Mouse (Mus musculus): Measurements from ENCODE around the gene Nek3.

The Nek3 gene

DNA sequence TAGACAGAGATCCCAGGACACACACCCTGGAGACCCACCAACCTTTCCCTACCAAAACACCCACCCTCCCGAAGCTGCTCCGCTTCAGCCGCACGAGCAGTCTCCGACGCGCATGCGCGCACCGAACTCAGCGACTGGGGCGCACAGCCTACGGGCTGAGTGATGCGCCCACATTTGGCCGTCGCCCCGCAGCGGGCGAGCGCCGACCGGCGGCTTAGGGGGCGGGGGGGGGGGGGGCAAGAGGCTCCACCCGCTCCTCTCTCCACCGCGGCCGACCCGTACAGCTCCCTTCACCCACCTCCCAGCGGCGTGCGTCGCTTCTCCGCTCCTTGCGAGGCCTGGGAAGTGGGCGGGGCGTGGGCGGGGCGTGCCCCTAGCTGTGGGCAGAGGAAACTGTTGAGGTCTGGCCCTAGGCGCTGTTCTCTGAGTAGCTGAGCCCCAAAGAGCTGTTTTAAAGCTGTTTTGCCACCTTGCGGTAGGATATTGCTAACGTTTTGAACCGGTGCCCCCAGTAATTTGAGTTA lies at the start of gene Nek3:
TSS of gene Nek3 (minus strand) at position 356 of the 524 bp plus-strand sequence.
- DNase-seq (ENCODE audit: low read depth in 2 of 2, low spot score in 2 of 2): peak; percentile 74 to 76

DNA sequence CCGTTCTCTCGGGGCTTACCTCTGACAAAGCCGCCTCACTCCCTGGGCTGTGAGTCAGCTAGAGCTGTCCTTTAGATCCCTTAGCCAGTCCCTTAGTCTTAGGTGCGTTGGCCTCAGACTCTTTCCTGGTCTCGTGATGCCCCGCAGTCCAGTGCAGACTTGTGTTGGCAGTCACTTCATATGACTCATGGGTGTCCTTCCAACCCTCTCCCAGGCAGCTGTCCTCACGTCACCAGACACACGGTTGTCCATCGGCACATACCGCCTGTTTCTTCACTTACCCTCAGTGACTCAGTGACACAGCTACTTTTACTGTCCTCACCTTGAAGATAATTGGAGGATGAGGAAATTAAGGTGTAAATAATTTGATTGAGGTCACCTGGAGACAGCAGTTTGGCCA lies 48.6 kb upstream of the Nek3 start:
- no peak for DNase-seq (ENCODE audit: low read depth in 2 of 2, low spot score in 2 of 2)

GRCm38 (mm10) chr8:22209012-22209411 lies 42.8 kb upstream of the Nek3 start:
- no peak for DNase-seq (ENCODE audit: low read depth in 2 of 2, low spot score in 2 of 2)

GRCm38 (mm10) chr8:22207535-22207934 lies 41.3 kb upstream of the Nek3 start:
- DNase-seq (ENCODE audit: low read depth in 2 of 2, low spot score in 2 of 2): no peak

DNA sequence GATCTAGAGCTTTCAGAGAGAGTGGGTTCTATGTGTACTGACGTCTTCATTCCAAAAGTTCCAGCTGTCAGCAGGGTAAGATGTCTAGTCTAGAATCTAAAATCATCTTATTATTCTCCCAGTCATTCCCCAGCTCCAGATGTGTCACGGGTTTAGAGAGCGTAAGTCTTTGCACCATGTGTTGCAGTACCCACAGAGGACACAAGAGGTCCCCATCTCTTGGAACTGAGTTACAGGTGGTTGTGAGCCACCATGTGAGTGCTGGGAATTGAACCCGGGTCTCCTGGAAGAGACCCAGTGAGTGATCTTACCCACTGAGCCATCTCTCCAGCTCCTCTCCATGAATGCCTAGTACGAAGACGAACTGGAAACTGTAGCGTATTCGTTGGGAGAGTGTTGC lies 33.2 kb upstream of the Nek3 start:
- no peak for DNase-seq (ENCODE audit: low read depth in 2 of 2, low spot score in 2 of 2)

DNA sequence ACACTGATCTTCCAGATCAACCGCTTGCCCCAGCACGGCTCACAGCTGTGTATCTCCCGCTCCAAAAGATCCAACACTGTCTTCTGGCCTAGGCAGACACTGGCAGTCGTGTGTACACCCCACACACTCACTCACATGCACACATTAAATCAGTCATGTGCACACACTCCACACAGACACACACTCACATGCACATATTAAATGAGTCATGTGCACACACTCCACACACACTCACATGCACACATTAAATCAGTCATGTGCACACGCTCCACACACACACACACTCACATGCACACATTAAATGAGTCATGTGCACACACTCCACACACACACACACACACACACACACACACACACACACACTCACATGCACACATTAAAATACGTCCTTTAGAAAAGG lies 31.7 kb upstream of the Nek3 start:
- no peak for DNase-seq (ENCODE audit: low read depth in 2 of 2, low spot score in 2 of 2)

GRCm38 (mm10) chr8:22193432-22194010 lies 27.3 kb upstream of the Nek3 start:
- DNase-seq (ENCODE audit: low read depth in 2 of 2, low spot score in 2 of 2): peak in 1 of 2 experiments; percentile 13

GRCm38 (mm10) chr8:22192660-22193431 lies 26.6 kb upstream of the Nek3 start, which contains the start of gene Vps36:
Gene Vps36, plus strand, starts transcription at chr8:22192809.
- DNase-seq (ENCODE audit: low read depth in 2 of 2, low spot score in 2 of 2): peak; percentile 85 to 88

GRCm38 (mm10) chr8:22185431-22186397 lies 19.5 kb upstream of the Nek3 start, which contains the start of gene Ckap2:
Gene Ckap2, minus strand, starts transcription at chr8:22185819.
- peak; percentile 61 to 64 for DNase-seq (ENCODE audit: low read depth in 2 of 2, low spot score in 2 of 2)

- DNase-seq (ENCODE audit: low read depth in 2 of 2, low spot score in 2 of 2): no peak
Measured at GRCm38 (mm10) chr8:22184884-22185283, 18.6 kb upstream of the Nek3 start.

DNA sequence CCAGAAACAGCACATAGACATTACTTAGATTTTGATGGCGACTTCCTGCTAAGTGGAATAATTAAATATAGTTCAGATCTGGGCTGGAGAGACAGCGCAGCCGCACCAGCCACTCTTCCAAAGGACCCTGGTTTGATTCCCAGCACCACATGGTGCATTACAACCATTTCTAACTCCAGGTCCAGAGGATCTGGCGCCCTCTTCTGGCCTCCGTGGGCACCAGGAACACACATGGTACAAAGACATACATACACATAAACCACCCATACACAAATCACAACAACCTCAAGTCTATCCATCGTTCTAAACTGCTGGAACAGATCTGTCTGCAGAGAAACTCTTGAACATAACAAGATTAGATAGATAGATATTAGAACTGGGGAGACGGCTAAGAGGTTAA lies 9.7 kb upstream of the Nek3 start:
- DNase-seq (ENCODE audit: low read depth in 2 of 2, low spot score in 2 of 2): no peak

GRCm38 (mm10) chr8:22169167-22169566 lies 2.9 kb upstream of the Nek3 start:
- DNase-seq (ENCODE audit: low read depth in 2 of 2, low spot score in 2 of 2): no peak

DNA sequence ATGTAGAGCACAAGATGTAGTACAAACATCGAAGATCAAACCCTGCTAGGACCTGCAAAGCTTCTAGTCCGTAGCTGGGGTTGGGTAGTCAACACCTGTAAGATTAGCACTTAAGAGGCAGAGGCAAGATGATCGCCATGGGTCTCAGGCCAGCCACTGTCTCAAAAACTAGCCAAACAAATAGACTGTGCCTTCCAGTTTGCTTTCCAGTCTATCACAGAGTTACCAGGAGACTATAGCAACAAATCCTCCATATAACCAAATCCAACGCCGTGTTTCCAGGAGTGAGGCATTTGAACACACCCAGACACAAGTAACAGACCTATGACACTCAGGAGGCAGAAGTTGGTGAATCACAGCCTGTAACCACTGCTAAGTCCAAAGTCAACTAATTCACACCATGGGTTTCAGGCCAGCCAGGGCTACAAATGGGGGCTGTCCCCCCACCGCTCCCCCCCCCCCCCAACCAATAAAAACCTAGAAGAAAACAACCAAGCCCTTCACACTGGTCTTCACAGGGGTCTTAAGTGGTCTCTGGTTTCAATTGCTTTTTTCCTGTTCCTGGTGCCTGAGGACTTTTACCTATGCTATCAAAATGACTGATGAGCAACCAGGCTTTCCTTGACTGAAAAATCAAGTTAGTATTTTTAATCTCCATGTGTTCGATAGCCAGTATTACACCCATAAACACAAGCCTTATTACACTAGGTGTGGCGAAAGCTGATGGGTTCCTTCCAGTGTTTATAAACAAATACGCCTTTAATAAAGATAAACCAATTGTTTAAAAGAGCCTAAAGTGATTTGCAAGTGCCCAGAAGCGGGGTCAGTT lies 770 bp downstream of the Nek3 start:
- DNase-seq (ENCODE audit: low read depth in 2 of 2, low spot score in 2 of 2): no peak

- DNase-seq (ENCODE audit: low read depth in 2 of 2, low spot score in 2 of 2): no peak
Measured at GRCm38 (mm10) chr8:22164431-22164830, 1.8 kb downstream of the Nek3 start.

GRCm38 (mm10) chr8:22162206-22162605 lies 4.0 kb downstream of the Nek3 start:
- no peak for DNase-seq (ENCODE audit: low read depth in 2 of 2, low spot score in 2 of 2)

DNA sequence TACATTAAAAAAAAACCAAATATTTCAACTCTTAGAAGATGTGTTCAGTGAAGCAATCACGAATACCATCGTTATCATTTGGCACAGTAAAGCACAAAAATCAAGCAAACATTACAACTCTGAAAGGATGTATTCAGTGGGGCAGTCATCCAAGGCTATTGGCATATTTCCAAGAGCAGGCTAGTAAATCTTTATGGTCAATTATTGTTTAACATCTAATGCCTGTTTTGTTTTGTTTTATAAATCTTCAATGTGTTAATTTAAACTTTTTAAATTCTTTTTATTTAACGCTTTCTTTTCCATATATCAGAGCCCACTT lies 15.9 kb downstream of the Nek3 start:
- DNase-seq (ENCODE audit: low read depth in 2 of 2, low spot score in 2 of 2): no peak

- DNase-seq (ENCODE audit: low read depth in 2 of 2, low spot score in 2 of 2): no peak
Measured at GRCm38 (mm10) chr8:22149643-22150344, 16.4 kb downstream of the Nek3 start.

DNA sequence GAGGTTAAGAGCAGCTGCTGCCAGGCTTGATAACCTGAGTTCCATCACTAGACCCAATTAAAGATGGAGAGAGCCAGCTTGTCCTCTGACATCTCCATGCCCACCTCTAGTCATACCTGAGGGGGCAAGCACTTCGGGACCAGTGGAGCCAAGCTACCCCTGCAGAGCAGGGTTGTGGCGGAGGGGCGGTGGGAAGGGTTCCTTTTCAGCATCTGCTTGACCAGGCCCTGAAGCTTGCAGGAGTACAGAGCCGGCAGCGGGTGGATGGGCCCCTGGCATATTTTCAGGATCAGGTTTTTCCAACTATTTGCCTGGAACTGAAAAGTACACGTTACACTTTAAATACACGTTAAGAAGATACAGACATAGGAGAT lies 17.9 kb downstream of the Nek3 start:
- no peak for DNase-seq (ENCODE audit: low read depth in 2 of 2, low spot score in 2 of 2)

DNA sequence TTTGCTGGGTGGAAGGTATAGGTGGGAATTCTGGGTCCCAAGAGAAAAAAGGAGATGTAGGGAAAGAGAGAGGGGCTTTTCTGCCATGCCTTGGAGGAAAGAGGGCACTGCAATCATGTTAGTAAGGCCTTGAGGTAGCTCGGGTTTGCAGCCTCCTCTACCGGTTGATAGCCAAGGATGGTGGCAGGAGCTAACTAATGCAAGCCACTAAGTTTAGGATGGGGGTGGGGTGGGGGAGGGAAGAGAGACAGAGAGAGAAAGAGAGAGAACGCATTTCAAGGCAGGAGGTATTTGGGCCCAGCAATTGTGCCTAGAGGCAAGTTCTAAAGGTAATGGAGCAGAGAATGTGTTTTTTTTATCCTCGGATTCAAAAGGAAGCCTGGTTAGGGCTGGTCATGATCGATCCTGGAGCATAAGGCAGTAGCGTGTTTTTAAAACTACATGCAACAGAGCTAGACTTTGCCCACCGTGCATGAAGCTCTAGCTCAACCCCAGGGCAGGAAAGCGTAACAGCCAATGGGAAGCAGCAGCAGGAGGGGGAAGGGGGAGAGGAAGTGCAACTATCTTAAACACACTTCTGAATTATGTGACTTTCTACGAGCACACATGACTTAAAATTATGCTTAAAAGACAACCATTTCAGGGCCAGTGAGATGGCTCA lies 18.4 kb downstream of the Nek3 start:
- no peak for DNase-seq (ENCODE audit: low read depth in 2 of 2, low spot score in 2 of 2)

Measured in CD8-positive naive resting alpha-beta T cell, adult 2 months (primary cell).